30 mouse cellular contexts compared by ENCODE assay signal in genomic region chr9:101410348-101410747, GRCm38 (mm10).
DNase-seq lines count a peak whose midpoint lies in the region; ATAC-seq and TF ChIP-seq lines count a peak whose summit lies in the region.
"Had no signal": no experiment of that assay in that cellular context is flagged by ENCODE, and none has a peak within 500 bp of the region (broad histone marks: within the 10 kb centered on the region; RNA-seq: fewer than 3 reads in every experiment).

No protein-coding gene starts in this region.

- peak overlapping the region; percentile 72 for H3K27ac ChIP-seq in hindbrain, embryonic 13.5 days
- no peak overlapping the region for H3K27ac ChIP-seq in hindbrain, postnatal 0 days
- H3K27ac ChIP-seq in neural tube, embryonic 13.5 days (replicated peaks): peak overlapping the region; percentile 46; the same call in 1 of the 2 replicates
- H3K27ac ChIP-seq: embryonic facial prominence, embryonic 12.5 days; forebrain, embryonic 10.5 days; heart, embryonic 13.5 days; layer of hippocampus, adult 2 months; left cerebral cortex, adult 2 months; liver, embryonic 14.5 days had no signal

- H3K9me3 ChIP-seq in hindbrain, embryonic 13.5 days: no peaks in the 10 kb centered on the region
- no peaks in the 10 kb centered on the region for H3K9me3 ChIP-seq in hindbrain, postnatal 0 days (ENCODE audit: low read length)
- no peaks in the 10 kb centered on the region for H3K9me3 ChIP-seq in neural tube, embryonic 13.5 days
- H3K9me3 ChIP-seq: embryonic facial prominence, embryonic 12.5 days; forebrain, embryonic 10.5 days; heart, embryonic 13.5 days had no signal

- 67% methylated on average over 3 of the region's 3 CpGs for WGBS in hindbrain, embryonic 13.5 days
- 63% methylated on average over 3 of the region's 3 CpGs for WGBS in hindbrain, postnatal 0 days
- 49% methylated on average over 3 of the region's 3 CpGs for whole genome bisulfite sequencing in neural tube, embryonic 13.5 days

- no peak overlapping the region for H3K4me2 ChIP-seq in hindbrain, embryonic 13.5 days
- no peak overlapping the region for H3K4me2 ChIP-seq in hindbrain, postnatal 0 days (ENCODE audit: low read depth, low read length)
- H3K4me2 ChIP-seq in neural tube, embryonic 13.5 days: no peak overlapping the region
- H3K4me2 ChIP-seq: embryonic facial prominence, embryonic 12.5 days; heart, embryonic 13.5 days; midbrain, embryonic 11.5 days had no signal

- DNase-seq in hindbrain, postnatal 0 days (ENCODE audit: low spot score): no peak
- peak; percentile 57 for DNase-seq in kidney, postnatal 10 days
- DNase-seq in kidney, adult 9 months: no peak
- DNase-seq in neural tube, embryonic 10.5 days (ENCODE audit: extremely low spot score, low spot score): no peak
- DNase-seq in cerebellum, postnatal 10 days: no peak
- DNase-seq: adrenal gland, adult 8-10 months; cerebellum, adult 8-10 months; cerebellum, postnatal 36 days; forebrain, postnatal 0 days; heart, postnatal 10 days; kidney, adult 8-10 months; kidney, postnatal 36 days; liver; lung, adult 2 months; right cerebral cortex, postnatal 25 days; spleen, adult 18-20 months; thymus, adult 2 months; thymus, postnatal 36 days had no signal

- no peaks in the 10 kb centered on the region for H3K27me3 ChIP-seq in hindbrain, embryonic 13.5 days
- no peaks in the 10 kb centered on the region for H3K27me3 ChIP-seq in hindbrain, postnatal 0 days (ENCODE audit: insufficient read depth, low read length)
- no peaks in the 10 kb centered on the region for H3K27me3 ChIP-seq in neural tube, embryonic 13.5 days
- H3K27me3 ChIP-seq: embryonic facial prominence, embryonic 12.5 days; heart, embryonic 13.5 days had no signal

- ATAC-seq in hindbrain, embryonic 13.5 days (ENCODE audit: low FRiP score): no peak
- no peak for ATAC-seq in hindbrain, postnatal 0 days
- no peak for ATAC-seq in neural tube, embryonic 13.5 days (ENCODE audit: low read depth)
- ATAC-seq: activated CD4-positive, CD25-positive, alpha-beta regulatory T cell, adult 4 months; CD4-positive, CD25-positive, alpha-beta regulatory T cell, adult 4 months; intestine, embryonic 16.5 days had no signal

- peaks cover 54% of the 10 kb centered on the region for H3K4me1 ChIP-seq in hindbrain, embryonic 13.5 days (replicated peaks)
- H3K4me1 ChIP-seq in hindbrain, postnatal 0 days (ENCODE audit: insufficient read depth, low read length): peaks cover 17% of the 10 kb centered on the region
- peaks cover 42% of the 10 kb centered on the region for H3K4me1 ChIP-seq in neural tube, embryonic 13.5 days (replicated peaks)
- H3K4me1 ChIP-seq: heart, embryonic 13.5 days had no signal

- H3K36me3 ChIP-seq in hindbrain, embryonic 13.5 days: no peaks in the 10 kb centered on the region
- H3K36me3 ChIP-seq in hindbrain, postnatal 0 days (ENCODE audit: insufficient read depth, low read length): no peaks in the 10 kb centered on the region
- H3K36me3 ChIP-seq in neural tube, embryonic 13.5 days: no peaks in the 10 kb centered on the region
- H3K36me3 ChIP-seq: embryonic facial prominence, embryonic 12.5 days; forebrain, embryonic 10.5 days; heart, embryonic 13.5 days had no signal

- H3K9ac ChIP-seq in hindbrain, embryonic 13.5 days: no peak overlapping the region
- no peak overlapping the region for H3K9ac ChIP-seq in hindbrain, postnatal 0 days (replicated peaks; ENCODE audit: low read length)
- no peak overlapping the region for H3K9ac ChIP-seq in neural tube, embryonic 13.5 days
- H3K9ac ChIP-seq: embryonic facial prominence, embryonic 12.5 days; forebrain, postnatal 0 days; heart, embryonic 13.5 days; liver, embryonic 14.5 days had no signal

- no peak for TF ChIP-seq CTCF in hindbrain, postnatal 0 days (IDR thresholded peaks at IDR 0.05; ENCODE audit: low read depth)

- H3K4me3 ChIP-seq in hindbrain, embryonic 13.5 days: no peak overlapping the region
- H3K4me3 ChIP-seq in hindbrain, postnatal 0 days (ENCODE audit: low read length): no peak overlapping the region
- H3K4me3 ChIP-seq in neural tube, embryonic 13.5 days: no peak overlapping the region
- H3K4me3 ChIP-seq: embryonic facial prominence, embryonic 12.5 days; forebrain, embryonic 10.5 days; heart, embryonic 13.5 days; layer of hippocampus, adult 2 months; left cerebral cortex, adult 2 months had no signal
